Mouse (Mus musculus) mesoderm, embryonic 11.5 days (tissue): ENCODE measurements around the gene Git1.
A peak's percentile ranks its signal among the peaks of the same experiment; 100 is the strongest.

Experiments used
- DNase-seq: peaks from one replicate; pipeline ENCODE4 v3.0.0-alpha.2; 2012; ENCODE audit warnings: low read depth, low spot score

The Git1 gene

DNA sequence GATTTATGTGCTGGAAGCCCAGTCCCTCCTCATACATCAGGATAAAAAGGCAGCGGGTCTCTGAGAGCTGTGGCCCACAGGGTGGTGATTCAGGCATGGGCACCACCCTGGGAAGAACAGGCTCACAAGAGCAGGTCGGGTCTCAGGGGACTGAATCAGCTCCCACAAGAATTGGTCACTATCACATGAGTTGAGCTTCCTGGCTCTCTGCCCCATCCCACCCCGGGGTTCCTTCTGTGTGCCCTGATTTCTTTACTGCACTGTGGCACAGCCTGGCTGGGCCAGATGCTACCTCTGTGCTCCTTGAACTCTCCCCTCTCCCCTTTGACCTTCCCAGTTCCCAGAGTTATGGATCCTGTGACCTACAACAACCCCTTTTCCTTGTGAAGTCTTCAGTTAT is 10.3 kb upstream of the Git1 start:
- DNase-seq, result no peak

- DNase-seq, result no peak
Measured at GRCm38 (mm10) chr11:77483510-77484255, 9.7 kb upstream of the Git1 start.

- DNase-seq, result no peak
Measured at GRCm38 (mm10) chr11:77485229-77485628, 8.1 kb upstream of the Git1 start.

- DNase-seq, result no peak
Measured at GRCm38 (mm10) chr11:77486798-77487197, 6.6 kb upstream of the Git1 start.

DNA sequence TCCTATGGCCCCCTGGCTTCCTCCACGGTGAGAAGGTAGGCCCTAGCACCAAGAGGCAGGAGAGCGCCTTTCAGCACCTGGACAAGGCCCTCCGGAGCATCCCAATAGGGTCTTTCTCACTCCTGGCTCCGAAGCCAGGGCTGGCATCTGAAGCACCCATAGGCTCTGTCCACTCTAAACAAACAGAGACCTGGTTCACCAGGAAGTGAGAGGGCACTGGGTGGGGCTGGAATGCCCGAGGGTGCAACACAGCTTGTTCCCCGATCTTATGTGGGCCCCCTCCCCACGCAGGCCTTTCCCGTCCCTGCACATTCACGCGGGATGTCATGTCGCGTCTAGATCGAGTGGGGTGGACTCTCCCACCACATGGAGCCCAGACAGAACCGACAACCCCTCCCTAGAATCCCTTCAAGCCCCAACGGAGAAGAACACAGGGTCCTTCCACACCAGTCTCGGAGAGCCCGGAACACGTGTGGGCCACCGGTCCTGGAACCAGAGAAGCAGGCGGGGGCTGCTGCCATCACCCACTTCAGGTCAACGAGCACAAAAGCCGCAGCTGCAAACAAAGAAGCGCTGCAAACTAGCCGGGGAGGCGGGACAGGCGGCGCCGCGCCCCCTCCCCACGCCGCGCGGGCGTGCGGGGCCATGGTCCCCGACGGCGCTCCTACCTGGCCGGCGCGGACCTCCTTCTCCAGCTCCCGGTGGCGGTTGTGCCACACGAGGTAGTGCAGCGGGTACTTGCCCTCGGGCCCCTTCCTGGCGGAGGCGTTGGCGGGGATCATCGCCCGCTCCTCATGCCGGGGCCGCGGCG is 4.4 kb upstream of the Git1 start:
- peak; percentile 39 for DNase-seq

DNA sequence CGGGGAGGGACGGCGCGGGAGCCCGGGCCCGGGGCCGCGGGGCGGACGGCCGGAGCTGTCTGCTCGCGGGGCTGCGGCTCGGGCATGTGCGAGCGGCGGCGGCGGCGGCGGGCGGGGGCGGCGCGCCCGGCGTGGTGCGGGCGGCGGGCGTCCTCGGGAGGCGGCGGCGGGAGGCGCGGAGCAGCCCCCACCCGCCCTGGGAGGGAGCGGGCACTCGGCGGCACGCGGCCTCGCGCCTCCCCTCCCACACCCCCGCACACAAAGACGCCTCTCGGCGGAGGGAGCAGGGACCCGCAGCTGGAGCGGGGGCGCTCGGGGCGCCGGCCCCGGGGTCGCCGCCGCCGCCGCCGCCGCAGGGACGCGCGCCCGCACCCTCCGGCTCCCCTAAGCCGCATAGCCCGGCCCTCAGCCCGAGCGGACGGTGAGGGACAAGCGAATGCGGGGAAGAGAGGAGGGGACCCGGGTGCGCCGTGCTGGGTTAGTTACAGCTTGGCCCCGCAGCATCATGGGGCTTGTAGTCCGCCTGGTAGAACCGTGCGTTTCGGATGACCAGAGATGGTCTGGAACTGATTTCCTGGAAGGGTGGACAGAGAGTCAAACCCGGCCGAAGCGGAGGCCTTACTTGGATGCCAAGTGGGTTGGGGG is 3.6 kb upstream of the Git1 start, which contains the start of gene Ankrd13b:
TSS of gene Ankrd13b (minus strand) at position 88 of the 645 bp plus-strand sequence.
- DNase-seq, result peak; percentile 79

DNA sequence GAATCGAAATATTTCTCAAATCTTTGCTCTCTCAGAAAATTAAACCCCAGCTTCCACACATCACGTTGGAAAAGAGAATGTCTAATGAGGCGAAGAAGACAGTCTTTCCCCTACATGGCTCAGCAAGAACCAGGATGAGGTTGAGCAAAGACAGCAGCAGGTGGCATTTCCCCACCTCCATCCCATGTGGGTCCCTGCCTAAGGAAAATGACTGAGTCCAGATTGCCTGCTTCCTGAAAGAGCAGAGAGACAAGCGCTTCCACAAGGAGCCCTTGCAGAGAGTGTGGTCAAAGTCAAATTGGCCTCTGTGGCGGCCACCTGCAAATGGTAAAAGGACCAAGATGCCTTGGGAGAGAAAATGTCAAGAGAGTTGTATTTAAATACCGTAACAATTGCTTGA is 2.9 kb upstream of the Git1 start:
- no peak for DNase-seq

DNA sequence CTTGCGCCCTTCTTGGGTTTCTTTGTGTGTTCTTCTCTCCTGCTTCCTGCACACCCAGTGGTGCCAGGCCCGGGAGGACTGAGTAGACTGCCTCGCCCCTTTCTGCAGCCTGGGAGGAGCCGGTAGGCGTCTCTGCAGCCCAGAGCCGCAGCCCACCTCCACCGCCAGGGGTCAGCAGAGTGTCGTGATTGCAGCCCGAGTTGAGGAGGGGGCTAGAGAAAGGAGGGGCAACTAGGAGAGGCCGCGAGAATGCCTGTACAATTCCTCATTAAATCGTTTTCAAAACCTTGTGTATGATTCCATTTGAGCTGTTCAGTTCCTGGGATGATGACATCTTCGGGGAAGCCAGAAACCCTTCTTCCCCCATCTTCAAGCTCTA is 2.2 kb upstream of the Git1 start:
- DNase-seq, result peak; percentile 97

DNA sequence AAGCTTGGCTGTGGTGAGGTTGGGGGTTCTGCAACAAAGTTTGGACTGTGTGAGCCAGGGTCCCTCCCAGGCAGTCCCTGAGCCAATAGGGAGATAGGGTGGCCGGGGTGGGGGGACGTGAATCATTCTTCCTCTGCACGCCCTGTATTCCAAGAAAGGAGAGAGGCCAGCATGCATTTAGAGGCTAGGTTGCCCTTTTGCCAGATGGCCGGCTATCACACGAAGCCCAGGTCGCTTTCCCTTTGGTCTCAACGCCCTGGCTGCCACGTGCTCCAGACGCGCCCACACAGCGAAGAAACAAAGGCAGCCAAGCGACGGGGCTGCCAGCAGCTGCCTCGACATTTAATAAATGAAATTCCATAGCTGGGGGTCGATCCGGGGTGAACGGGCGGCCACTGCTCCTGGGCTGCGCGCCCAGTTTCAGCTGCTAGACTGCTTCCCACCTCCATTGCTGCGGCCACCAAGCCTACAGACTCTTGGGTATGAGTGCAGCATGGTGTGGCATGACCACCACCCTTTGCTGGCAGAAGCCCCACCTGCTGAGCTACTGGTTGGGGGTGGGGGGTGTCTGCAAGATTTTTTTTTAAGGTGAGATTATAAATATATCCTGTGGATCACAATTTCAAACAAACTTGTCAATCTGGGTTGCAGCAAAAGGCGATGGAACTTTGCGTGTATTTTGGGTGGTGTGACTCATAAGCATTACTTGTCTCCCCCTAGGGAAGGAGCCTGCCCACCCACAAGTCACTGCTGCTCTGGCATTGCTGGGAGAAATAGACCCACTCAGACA is 1.7 kb upstream of the Git1 start:
- DNase-seq, result peak; percentile 83

GRCm38 (mm10) chr11:77492311-77492871 is 971 bp upstream of the Git1 start:
- no peak for DNase-seq

- peak; percentile 94 for DNase-seq
Measured at GRCm38 (mm10) chr11:77492911-77493332, 440 bp upstream of the Git1 start.

DNA sequence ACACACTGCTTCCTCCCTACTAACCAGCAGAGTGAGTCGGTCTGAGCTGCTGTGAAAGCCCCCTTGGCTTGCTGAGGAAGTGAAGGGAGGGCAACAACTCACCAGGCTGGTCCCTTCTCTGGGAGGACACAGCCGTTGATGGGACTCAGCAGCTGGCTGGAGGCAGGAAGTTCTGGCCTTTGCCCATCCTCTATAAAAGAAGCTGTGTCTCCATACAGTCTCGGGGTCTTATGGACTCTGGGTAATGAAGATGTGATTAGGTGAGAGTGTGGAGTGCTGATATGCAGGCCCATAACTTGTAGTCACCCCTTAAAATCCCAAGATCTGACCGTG is 948 bp downstream of the Git1 start:
- no peak for DNase-seq

- no peak for DNase-seq
Measured at GRCm38 (mm10) chr11:77494782-77495181, 1.4 kb downstream of the Git1 start.

DNA sequence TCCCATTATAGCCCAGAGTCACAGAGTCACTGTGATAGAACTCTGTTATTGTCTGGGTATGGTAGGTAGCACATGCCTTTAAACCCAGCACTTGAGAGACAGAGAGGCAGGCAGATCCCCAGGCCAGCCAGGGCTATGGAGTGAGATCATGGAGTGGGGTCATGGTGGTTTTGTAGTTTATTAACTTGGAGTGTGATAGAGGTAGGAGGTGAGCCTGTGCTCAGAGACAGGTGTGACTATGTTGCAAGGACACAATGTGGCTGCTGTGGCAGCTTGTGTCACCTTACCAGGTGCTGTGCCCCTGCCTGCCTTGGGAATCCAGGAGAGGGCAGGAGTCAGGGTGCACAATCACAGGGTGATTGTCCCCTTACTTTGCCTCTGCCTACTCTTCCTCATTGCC is 2.1 kb downstream of the Git1 start:
- no peak for DNase-seq

DNA sequence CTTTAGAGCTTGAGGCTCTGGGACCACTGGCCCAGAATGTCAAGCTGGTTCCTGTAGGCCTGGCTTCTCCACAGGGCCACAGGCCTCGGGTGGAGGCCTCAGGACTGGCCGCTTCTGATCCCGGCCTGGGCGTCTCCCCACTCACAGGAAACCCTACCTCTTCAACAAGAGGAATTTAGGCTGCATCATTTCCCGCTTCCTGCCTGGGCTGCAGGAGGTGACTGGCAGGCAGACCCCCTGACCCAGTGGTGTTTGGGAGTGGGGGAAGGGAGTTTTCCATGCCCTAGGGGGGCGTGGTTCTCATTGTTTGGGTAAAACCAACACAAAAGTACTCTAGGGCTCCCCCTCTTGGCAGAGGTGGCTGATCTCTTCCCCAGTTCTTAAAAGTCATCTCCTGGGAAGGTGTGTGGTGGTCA is 4.0 kb downstream of the Git1 start:
- peak; percentile 84 for DNase-seq

DNA sequence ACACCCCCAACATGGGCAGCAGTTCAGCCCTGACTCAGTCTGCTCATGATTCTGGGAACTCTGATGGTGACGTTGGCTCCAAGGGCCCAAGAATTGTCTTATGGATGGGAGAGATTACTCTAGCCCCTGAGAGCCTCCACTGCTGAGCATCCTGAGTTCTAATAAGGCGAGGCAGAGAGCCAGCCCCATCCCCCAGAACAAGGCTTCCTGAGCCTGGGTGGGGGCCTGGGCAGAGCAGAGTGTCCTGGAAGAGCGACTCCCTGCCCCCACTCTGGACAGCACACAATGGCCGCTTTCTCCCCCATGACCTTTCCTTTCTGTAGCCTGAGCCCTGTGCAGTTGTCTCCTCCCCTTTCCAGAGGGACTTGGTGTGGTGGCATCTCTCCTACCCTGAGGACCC is 4.5 kb downstream of the Git1 start:
- DNase-seq, result no peak

DNA sequence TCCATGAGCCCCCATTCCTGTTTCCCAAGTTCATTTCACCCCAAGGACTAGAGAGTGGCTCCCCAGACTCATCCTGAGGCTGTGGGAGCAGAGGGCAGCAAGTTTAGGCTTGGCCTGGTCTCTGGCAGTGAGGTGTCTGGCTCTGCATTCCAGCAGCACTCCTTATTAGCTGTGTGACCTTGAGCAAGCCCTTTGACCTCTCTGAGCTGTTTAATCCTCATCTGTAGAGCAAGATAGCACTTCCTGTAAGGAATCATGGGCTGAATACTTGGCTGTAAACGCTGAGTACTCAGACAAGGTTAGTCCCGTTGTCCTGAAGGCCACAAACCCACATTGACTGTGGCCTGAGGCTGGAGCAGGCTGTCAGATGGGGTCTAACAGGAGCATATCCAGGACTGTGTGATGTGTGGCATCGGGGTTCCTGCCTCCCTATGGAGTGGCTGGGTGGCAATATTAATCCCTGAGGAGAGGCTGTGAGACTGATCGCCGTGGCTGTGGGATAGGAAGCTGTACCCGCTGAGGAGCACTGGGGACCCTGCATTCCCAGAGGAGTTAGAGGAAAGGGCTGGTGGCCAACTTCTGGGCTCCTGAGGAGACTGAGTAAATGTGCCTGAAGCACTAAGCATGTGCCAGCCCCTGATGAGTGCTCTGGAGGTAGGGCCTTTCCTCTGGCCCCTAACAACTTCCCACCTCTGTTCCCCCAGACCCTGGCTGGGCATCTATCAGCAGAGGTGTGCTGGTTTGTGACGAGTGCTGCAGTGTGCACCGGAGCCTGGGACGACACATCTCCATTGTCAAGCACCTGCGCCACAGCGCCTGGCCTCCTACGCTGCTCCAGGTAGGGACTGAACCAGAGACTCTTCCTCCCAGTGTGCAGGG is 5.1 kb downstream of the Git1 start:
- no peak for DNase-seq

DNA sequence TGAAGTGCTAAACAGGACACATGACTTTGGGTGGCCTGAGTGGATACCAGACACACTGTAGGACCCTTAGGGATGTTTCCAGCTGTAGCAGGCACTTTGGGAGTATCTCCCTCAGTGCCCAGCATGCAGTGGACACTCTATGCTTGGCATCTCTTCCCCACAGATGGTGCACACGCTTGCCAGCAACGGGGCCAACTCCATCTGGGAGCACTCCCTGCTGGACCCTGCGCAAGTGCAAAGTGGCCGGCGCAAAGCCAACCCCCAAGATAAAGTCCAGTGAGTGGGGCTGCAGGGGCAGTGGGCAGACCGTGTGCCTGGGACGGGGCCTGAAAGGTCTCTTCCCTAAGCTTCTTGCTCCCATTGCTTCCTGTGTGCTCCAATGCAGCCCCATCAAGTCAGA is 6.0 kb downstream of the Git1 start:
- DNase-seq, result no peak

DNA sequence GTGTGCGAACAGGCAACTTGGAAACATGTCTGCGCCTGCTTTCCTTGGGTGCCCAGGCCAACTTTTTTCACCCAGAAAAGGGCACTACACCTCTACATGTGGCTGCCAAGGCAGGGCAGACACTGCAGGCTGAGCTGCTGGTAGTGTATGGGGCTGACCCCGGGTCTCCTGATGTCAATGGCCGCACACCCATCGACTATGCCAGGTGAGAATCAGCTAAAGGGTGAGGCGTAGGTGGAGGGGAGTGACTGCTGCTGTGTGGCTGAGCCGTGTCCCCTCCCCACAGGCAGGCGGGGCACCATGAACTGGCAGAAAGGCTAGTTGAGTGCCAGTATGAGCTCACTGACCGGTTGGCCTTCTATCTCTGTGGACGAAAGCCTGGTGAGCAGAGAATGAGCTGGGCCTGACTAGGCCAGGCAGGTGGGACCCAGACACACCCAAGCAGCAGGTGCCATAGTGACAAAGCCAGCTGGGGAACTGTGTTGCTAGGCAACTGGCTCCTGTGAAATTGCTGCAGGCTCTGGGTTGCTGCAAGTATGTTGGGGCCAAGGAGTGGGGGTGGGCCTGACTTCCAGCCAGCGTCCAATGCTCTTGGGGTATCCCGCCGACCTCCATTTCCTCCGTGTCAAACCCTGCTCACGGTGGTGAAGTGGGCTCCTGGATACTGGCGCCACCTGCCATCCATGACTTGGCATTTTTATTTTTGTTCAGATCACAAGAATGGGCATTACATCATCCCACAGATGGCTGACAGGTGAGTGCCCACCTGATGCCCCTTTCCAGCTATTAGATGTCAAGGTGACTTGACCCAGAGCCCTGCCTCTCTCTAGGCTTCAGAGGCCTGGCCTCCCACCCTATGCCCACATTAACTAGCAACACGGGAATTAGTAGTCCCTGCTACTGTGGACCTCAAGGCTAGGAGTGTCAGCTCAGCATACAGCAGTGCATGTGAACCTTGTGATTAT is 7.3 kb downstream of the Git1 start:
- DNase-seq, result no peak
